Comparison of ENCODE assay signal across 1 mouse cellular context in the genomic region with DNA sequence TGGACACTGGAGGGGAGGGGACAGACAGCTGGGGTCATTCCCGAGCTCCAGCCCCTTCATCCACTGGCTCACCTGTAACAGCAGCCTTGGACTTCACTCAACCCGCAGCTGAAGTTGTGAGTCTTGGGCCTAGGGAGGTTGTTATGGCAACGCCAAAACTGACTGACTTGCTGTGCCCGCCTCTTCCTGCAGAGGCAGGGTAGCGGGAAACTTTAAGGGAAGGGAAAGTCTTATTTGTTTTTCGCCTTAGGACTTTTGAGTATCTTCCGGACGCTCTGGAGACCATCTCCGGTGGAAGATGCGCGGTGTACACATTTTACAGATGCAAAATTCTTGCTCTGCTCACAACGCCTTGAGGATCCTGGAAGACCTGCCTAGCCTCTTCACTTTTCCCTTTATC.
TF ChIP-seq lines count a peak whose summit lies in the region.

No protein-coding gene starts in this region.

TF ChIP-seq in CH12.LX, 34 proteins besides CTCF, POLR2A, EP300 and RAD21 (continued from another document):
- no peak for TF ChIP-seq ETS1 (conservative IDR thresholded peaks at IDR 0.05; ENCODE audit: low read depth, low read length)
- TF ChIP-seq BHLHE40 (IDR thresholded peaks at IDR 0.05; ENCODE audit: low read depth, low read length): no peak
- no peak for TF ChIP-seq ZNF384 (IDR thresholded peaks at IDR 0.05; ENCODE audit: low read depth, low read length)
- TF ChIP-seq JUN (IDR thresholded peaks at IDR 0.05; ENCODE audit: insufficient read depth, low read depth, low read length): no peak
- no peak for TF ChIP-seq TCF12 (IDR thresholded peaks at IDR 0.05; ENCODE audit: low read depth, low read length)
- TF ChIP-seq MXI1 (IDR thresholded peaks at IDR 0.05; ENCODE audit: low read depth, low read length): peak; percentile 88
- no peak for TF ChIP-seq ZMIZ1 (IDR thresholded peaks at IDR 0.05; ENCODE audit: low read depth, low read length)
- TF ChIP-seq MEF2A (IDR thresholded peaks at IDR 0.05; ENCODE audit: borderline replicate concordance, low read depth, low read length): no peak
- TF ChIP-seq JUND (conservative IDR thresholded peaks at IDR 0.05; ENCODE audit: low read depth, low read length): no peak
- no peak for TF ChIP-seq MAZ (IDR thresholded peaks at IDR 0.05; ENCODE audit: low read depth, low read length)
- no peak for TF ChIP-seq POLR2AphosphoS2 (IDR thresholded peaks at IDR 0.05; ENCODE audit: low read depth, low read length)
- no peak for TF ChIP-seq ZKSCAN1 (IDR thresholded peaks at IDR 0.05; ENCODE audit: borderline replicate concordance, low read depth, low read length)
- TF ChIP-seq USF1 (IDR thresholded peaks at IDR 0.05; ENCODE audit: low read depth, low read length): no peak
- no peak for TF ChIP-seq PAX5 (IDR thresholded peaks at IDR 0.05; ENCODE audit: low read length)
- peak; percentile 40; the same call in 1 of the 2 replicates for TF ChIP-seq HCFC1 (IDR thresholded peaks at IDR 0.05; ENCODE audit: low read depth, low read length)
- TF ChIP-seq NELFE (IDR thresholded peaks at IDR 0.05; ENCODE audit: low read depth, low read length): no peak
- TF ChIP-seq ELF1 (IDR thresholded peaks at IDR 0.05; ENCODE audit: low read depth, low read length): peak; percentile 65
- TF ChIP-seq USF2 (conservative IDR thresholded peaks at IDR 0.05; ENCODE audit: low read depth, low read length): no peak
- no peak for TF ChIP-seq IRF4 (IDR thresholded peaks at IDR 0.05; ENCODE audit: low read depth, low read length)
- TF ChIP-seq MYC (IDR thresholded peaks at IDR 0.05; ENCODE audit: low read depth, low read length): no peak
- no peak for TF ChIP-seq ZC3H11A (IDR thresholded peaks at IDR 0.05; ENCODE audit: low read depth, low read length)
- no peak for TF ChIP-seq UBTF (IDR thresholded peaks at IDR 0.05; ENCODE audit: low read depth, low read length)
- no peak for TF ChIP-seq RCOR1 (conservative IDR thresholded peaks at IDR 0.05; ENCODE audit: low read depth, low read length)
- no peak for TF ChIP-seq MAX (IDR thresholded peaks at IDR 0.05; ENCODE audit: low read length)
- no peak for TF ChIP-seq GABPA (IDR thresholded peaks at IDR 0.05; ENCODE audit: insufficient replicate concordance, low read depth, low read length)
- TF ChIP-seq NRF1 (IDR thresholded peaks at IDR 0.05; ENCODE audit: low read depth, low read length): no peak
- TF ChIP-seq CHD2 (IDR thresholded peaks at IDR 0.05; ENCODE audit: low read length): no peak
- TF ChIP-seq CHD1 (IDR thresholded peaks at IDR 0.05; ENCODE audit: low read depth, low read length): no peak
- peak; percentile 75 for TF ChIP-seq SIN3A (IDR thresholded peaks at IDR 0.05; ENCODE audit: low read length)
TF ChIP-seq in CH12.LX: peak in this region for 5.
